Mouse (Mus musculus): ENCODE results near the gene Higd1b.

Gene Higd1b

DNA sequence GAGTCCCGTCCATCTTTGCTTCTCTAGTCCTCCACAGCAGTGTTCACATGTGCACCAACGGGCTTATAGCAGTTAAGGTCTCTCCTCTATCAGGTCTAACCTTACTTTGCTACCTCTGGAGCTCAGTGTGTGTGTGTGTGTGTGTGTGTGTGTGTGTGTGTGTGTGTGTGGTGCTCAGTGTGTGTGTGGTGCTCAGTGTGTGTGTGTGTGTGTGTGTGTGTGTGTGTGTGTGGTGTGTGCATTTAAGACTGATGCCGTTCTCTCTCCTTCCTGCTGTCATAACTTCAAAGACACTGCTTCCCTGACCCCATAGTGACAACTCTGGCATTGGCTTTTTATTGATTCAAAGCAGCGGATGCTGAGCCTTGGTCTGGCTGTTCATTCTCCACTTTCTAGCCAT lies at the start of gene Higd1b:
Higd1b (plus strand) TSS at position 301 of the 400 bp plus-strand sequence.
- DNase-seq, result peak; percentile 30

DNA sequence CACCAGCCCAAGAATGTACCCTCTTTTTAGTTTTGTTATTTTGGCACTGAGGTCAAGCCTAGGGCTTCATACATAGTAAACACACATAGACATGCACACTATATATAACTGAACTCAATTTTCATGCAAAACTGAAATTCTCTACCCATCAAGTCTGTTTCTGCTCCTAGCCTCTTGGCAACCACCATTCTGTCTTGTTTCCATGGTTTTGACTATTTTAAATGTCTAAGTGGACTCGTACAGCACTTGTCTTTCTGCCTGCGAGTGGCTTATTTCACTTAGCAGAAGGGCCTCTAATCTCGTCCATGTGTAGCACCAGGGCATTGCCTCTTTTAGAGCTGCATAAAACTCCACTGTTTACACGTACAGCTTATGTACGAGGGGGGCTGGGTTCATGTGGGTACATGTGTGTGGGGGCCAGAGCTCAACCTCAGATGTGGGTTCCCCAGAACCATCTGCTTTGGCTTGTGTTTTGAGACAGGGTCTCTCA lies 47.9 kb upstream of the Higd1b start:
- no peak for DNase-seq

DNA sequence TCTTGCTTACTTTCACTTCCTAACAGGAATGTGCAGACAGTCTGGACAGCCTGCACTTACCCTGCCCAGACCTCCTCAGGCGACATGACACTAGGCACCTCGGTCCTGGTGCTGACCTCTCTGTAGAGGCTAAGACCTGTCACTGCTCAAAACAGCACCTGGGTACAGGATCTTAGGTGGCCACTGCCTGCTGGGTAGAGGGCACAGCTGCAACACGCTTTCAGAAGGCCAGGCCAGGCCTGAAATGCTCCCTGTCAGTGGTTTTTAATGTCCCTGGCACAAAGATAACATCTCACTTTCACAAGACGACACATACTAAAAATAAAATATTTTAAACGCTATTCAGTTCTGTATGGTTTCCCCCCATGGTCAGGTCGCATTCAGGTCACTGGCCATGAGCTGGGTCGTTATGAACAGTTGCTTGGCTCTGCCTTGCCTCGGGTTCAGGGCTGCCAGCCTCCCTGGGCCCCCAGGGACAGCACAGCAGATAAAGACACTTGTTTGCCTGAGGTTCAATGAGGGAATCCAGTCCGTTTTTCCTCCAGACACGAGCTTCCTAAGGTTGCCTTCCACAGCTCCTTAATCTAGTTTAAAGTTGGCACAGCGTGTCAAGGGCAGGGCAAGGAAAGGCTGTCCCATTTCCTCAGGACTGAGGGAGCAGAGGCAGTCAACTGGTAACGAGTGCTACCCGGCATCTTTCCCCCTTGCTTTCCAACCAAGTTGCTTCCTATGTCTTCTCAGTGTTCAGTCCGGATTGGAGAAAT lies 43.8 kb upstream of the Higd1b start:
- peak; percentile 20 for DNase-seq

DNA sequence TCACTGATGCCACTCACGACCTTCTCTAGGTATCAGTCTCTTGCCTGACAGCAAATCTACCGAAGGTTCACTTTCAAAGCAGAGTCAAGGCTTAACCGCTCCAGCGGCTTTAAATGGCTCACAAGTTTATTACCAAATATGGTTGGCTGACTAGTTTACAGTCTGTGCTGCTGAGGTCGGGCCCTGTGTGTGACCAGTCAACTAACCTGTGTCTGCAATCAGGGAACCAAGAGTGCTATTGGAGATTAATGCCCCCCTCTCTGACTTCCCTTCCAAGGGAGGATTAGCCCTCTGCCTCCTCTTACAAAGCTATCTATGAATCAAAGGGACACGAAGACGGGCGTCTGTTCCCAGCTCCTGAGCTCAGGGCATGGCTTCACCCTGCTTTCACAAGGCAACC lies 41.5 kb upstream of the Higd1b start:
- no peak for DNase-seq

DNA sequence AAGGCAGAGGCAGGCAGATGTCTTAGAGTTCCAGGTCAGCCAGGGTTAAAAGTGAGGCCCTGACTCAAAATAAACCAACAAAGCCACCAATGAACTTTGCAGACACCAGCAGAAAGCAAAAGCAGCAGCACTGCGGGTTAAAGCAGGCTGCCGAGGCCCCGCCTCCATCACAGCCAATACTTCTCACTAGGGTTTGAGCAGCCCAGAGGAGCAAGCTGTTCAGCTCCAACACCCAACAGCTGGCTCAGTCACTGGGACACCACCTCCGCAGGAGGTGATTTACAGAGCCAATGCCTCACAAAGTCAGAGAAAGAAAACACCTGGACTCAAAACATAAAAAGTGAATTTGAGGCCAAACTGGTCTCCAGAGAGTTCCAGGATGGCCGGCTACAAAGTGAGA lies 32.2 kb upstream of the Higd1b start:
- DNase-seq, result no peak

DNA sequence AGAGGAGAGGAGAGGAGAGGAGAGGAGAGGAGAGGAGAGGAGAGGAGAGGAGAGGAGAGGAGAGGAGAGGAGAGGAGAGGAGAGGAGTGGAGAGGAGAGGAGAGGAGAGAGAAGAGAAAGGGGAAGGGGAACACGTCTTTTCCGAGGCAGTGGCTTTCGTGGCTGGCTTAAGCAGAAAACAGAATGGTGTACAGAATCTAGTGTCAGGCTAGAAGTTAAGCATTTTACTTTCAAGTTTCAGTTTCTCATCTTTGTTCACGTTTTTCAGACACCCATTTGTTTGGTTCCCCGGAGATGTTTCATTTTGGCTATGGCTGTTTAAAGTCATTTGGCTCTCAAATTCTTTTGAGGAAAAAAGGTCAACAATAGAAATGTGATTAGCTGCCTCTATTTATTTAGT lies 27.4 kb upstream of the Higd1b start:
- no peak for DNase-seq

DNA sequence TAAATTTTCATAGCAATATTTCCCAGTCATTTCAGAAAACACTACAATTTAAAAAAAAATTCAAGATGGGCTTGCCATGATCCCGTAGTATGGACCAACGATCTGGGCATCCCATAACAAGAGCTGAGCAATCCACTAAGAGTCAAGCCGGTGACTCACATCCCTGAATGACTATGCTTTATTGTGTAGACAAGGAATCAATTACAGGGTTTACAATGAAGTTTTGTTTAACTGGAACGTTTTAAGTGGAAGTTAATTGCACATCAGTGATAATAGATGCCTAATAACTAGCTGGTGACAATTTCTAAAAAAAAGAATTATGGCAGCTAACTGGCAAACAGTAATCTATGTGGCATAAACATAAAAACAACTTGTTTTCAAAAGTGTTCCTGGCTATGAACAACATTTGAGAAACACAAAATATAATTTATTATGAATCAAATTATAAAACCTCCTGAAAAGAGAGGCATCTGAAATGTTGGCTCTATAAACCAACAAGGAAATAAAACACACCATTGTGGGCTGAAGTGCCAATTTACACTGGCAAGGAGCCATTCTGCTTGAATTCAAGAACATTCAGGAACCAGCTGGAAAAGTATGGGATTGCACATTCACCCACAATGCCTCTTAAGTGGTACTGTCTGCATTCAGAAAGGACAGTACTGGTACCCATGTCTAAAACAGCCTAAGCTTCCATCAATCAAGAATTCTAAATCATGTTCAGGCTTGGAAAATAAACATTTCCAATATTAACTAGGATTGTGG lies 24.7 kb upstream of the Higd1b start:
- DNase-seq, result peak; percentile 75

DNA sequence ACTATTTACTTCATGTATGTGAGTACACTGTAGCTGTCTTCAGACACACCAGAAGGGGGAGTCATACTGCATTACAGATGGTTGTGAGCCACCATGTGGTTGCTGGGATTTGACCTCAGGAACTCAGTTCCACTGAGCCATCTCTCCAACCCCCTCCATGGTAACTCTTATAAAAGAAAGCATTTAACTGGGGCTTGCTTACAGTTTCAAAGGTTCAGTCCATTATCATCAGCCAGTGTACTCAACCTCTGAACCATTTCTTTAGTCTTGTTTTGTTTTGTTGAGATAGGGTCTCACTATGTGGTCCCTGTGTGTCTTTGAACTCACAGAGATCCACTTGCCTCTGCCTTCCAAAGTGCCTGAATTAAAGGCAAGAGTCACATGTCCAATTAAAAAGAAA lies 20.8 kb upstream of the Higd1b start:
- no peak for DNase-seq

DNA sequence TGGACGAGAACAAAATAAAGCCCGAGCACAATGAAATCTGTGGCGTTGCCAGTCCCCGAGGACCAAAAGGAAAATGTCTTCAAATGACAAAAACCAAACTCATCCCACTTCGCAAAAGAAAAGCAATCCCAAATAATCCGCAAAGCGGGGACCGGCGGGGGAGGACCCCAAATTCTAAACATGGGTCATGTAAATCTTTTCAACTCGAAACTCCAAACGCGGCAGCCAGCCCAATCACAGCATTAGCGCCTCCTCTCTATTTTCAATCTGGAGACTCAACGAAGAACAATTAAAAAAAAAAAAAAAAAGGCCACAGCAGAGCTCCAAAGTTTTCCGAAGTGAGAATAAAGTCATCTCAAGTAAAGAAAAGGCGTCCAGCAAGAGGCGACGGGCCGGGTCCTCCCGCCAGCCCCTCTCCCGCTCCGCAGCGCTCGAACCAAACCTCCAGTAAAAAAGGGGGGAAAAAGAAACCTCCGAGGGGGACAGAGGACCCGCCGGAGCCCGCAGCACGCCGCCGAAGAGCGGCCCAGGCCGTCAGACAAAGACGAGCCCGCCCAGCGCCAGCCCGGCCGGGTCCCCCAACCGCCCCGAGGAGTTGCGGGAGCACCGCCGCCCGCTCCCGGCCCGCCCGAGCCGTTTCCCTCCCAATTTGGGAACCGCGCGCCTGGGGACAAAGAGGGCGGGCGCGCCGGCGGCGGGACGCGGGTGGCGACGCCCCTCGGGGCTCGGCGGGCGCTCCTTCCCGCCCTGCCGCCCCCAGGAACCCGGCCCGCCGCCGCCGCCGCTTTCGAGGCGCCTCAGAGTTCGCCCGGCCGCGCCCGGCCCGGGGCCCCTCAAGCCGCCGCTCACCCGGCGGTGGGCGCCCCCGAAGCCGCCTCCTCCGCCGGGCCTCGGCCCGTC lies 17.3 kb upstream of the Higd1b start:
- DNase-seq, result peak; percentile 28

DNA sequence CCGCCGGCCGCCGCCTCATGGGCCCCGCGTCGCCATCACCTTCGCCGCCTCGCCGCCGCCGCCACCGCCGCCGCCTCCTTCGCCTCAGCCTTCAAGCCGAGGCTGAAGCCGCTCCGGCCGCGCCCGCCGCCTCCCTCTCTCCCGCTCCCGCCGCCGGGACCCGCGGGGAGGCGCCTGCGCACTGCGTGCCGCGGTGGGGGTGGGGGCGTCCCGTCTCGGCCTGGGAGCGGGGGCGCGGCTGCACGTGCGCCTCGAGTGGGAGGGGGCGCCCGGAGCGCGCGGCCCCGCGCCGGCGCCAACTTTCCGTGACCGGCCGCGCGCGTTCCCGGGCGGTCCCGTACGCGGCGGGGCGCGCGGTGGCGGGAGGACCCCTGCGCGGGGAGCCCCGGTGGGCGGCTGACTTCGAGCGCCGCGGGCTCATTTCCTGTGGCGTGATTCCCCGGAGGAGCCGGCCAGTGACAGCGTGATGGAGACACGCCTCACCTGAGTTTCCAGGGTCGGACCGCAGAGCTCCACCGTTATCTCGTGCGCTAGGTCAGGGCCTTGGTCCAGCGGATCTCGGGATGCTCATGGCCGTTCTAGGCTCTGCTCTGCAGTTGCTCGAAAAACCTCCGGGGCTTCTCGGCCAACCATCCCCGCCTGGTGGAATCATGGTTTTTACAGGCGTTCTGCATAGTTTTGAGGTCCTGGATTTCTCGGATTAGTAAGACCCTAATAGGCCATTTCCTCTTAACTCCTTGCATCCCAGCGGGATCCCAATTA lies 16.4 kb upstream of the Higd1b start, which contains the start of gene Gjc1:
Gjc1 (minus strand) TSS at position 680 of the 762 bp plus-strand sequence.
- DNase-seq, result peak; percentile 60

DNA sequence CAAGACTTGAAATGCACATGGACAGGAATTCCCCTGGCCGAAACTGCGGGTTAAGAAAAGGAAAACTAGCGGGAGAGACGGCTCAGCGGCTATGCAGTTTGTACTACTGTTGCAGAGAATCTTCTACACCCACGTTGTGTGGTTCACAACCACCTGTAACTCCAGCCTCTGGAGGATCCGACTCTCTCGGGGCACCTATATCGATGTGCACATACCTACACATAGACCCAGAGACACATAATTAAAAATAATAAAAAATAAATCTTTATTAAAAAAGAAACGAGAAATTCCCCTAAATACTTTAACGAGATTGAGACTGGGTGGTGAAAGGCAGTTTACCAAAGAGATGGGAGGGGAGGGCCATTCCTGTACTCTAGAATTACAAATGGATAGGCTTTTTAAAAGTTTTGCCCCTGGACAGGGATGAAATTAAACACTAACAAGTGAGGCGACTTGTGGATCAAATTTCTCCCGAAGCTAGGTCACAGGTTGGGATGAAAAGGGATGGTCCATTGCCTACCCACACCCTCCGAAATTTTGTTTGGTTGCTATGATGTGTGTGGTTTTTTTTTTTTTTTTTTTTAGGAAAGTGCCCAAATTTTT lies 15.8 kb upstream of the Higd1b start:
- no peak for DNase-seq

DNA sequence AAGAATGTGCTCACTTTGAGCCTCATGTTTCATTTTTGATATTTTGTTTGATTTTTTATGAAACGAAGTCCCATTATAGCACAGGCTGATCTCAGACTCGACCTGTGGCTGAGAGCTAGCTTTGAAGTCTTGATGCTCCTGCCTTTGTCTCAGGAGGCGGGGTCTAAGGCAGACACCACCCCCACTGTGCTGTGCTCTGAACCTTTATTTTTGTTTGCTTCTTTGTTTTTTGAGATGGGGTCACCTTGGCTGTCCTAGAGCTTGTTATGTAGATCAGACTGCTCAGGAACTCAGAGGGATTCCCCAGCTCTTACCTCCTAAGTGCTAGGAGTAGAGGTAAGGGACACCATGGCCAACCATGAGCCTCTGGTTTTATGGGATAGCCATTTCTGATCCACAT lies 15.2 kb upstream of the Higd1b start:
- no peak for DNase-seq

DNA sequence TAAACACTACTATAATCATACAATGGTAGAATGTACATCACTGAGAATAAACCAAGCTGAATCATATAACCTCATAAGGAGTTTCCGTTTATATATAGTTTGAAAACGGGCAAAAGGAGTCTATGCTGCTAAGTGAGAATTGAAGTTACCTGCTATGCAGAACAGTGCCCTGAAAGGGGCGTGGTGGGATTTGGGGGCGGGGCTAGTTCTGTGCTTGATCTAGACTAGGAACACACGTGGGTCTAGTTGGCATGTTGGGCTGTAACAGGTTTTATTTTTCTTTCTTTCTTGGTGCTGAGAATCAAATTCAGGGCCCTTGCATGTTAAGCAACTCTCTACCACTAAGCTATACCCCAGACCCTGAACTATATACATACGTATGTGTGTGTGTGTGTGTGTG lies 14.4 kb upstream of the Higd1b start:
- DNase-seq, result peak; percentile 9

DNA sequence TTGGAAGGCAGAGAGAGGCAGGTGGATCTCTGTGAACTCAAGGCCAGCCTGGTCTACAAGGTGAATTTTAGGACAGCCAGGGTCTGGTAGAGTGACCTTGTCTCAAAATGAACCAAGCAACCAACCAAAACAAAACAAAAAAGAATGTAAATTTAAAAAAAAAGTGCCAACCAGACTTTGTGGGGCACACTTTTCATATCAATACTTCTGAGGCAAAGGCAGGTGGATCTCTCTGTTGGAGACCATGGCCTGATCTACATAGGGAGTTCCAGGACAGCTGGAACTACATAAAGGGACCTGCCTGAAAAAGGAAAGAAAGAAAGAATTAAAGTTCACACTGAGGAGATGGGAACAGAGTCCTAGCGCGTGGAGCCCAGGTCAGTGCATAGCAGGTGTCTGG lies 9.2 kb upstream of the Higd1b start:
- DNase-seq, result no peak

DNA sequence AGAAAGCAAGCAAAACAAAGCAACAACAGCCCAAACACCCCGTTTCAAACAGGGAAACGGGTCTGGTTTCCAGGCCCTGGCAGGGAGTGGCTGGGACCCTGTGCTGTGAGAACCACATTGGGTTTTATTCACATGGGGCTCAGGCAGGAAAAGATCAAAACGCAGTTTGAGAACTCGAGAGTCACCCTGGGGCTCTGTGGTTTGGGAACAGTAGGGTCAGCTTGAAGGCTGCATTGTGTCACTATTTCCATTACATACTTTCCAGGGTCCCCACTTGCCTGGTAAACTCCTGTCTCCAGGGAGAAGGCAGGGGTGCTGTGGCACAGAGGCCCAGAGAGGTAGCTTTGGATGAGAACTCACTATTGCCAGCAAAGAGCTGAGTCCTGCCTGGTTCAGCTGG lies 8.6 kb upstream of the Higd1b start:
- no peak for DNase-seq

DNA sequence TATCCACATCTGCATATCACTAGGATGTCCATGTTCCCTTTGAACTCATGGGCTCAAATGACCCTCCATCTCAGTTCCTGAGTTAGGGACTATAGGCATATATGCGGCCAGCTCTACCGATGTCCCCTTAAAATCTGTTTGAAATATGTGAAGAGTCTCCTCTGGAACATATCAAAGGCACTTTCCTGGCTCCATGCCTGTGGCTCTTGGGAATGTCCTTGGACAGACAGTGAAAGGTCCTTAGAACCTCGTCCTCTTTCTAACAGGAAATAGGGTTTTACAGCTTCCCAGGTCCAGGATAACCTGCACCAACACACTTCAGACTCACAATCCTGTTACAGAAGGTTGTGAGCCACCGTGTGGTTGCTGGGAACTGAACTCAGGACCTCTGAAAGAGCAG lies 5.4 kb upstream of the Higd1b start:
- DNase-seq, result peak; percentile 9

DNA sequence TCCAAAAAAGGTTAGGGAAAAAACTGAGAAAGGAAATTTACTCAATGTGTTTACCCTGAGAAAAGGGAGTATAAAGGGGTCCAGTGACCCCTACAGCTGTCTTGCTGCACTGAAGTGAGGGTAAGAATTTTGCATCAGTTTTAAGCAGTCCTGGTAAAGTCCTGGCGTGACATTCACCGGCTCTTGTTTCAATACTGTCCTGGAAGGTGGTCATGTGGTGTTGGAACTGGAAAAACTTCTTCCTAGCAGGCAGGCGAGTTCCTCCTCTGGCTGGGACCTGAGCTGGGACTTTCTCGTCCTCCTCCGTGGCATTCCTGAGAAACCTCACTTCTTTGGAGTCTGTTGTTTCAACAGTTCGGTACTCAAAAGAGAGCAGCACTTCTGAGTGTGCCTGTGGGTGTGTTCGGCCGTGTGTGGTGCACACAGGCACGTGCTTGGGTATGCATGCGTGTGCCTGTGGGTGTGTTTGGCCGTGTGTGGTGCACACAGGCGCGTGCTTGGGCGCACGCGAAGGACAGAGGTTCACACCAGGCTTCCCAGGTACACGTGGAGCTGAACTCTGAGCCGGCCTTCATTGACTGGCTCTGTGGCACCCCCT lies 2.9 kb upstream of the Higd1b start:
- DNase-seq, result no peak

DNA sequence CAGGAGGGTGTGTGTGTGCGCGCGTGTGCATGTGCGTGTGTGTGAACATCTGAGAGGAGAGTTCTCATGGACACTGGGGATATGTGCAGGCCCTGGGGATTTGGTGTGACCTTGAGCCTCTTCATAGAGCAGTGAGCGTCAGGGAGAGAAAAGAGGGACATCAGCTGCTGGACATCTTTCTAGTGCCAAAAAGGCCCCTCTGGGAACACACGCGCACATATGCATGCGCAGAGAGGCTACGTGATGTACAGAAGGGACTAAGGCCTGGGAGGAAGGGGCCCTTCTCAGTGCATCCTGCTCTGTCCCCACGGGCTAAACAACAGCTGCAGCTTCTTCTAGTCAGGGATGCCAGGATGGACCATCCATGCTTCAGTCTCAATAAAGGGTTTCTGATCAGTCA lies 1.4 kb upstream of the Higd1b start:
- DNase-seq, result peak; percentile 29

DNA sequence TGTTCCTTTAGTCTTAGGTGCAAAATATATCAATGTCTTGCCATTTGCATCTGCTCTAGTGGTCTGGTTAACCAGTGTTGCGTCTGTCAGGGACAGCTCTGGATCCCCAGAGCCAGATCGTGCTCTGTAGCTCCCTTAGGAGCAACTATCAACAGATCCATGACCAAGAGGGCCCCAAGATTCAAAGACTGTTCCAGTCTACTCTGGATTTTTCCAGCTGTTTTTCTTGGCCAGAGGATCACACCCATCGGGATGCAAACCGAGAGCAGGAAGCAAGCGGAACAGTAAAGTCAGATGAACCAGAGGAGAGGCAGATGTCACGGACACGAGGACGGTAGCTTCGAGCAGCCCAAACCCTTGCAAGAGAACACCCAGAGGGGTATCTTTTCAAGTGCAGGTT lies 497 bp downstream of the Higd1b start:
- DNase-seq, result no peak

DNA sequence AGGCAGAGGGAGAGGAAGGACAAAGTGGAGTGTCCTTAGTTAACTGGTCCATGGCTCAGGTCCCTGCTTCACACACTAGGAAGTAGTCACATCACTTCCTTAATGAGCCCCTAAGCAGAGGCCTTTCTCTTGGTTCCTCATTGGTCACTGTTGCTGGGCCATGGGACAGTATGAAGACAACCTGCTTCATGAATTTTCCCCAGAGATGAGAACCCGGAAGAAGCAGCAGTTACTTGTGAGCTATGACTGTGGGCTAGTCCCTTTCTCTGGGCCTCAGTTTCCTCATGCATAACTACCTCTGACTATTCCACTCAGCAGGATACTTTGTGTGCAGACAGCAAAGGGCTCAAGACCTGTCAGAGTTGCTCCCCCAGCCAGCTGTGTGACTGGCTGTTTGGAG lies 1.7 kb downstream of the Higd1b start:
- no peak for DNase-seq

DNA sequence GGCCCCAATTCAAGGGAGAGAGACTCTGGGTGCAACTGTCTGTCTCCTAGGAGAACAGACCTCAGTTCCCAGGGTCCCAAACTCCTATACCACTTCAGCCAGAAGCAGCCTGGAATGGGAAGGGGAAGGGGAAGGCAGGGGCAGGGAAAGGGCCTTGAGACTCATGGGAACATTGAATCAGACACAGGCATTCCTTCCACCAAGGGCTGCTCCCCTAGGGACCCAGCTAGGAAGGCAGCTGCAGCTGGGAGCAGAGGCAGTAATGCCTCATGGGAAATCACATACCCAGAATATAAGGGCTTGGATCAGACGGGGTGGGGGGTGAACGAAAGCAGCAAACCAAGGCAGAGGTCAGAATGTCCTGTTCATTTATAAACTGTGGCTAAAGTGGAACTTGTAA lies 2.5 kb downstream of the Higd1b start:
- peak; percentile 38 for DNase-seq

All from lung, postnatal 36 days (tissue).